Mouse (Mus musculus) midbrain, embryonic 16.5 days (tissue): Measurements from ENCODE around the gene Napa. TPM values are rescaled to one million over a fixed set of nuclear protein-coding genes. Genes with fewer than 3 reads are reported as not detected.

Experiments
- ATAC-seq: fragments of 200-750 bp; cut with Nextera tagmentation; 2 replicates; pipeline ENCODE4 v1.8.0; 2017; ENCODE audit warnings: moderate TSS enrichment
- H3K27ac ChIP-seq: fragments of 300-500 bp; sonication (generic); 2 replicates; pipeline ENCODE4 v1.5.1; 2014; ENCODE audit warnings: mild to moderate bottlenecking, low read length, mixed read lengths
- H3K27me3 ChIP-seq: fragments of 300-500 bp; sonication (generic); 2 replicates; pipeline ENCODE4 v1.6.1; 2014; ENCODE audit warnings: low read depth, low read length, mixed read lengths; ENCODE audit not compliant: control insufficient read depth, insufficient read depth
- H3K36me3 ChIP-seq: fragments of 300-500 bp; sonication (generic); 2 replicates; pipeline ENCODE4 v1.6.1; 2014; ENCODE audit warnings: mild to moderate bottlenecking, low read length, moderate library complexity, mixed read lengths; ENCODE audit not compliant: control insufficient read depth, insufficient read depth
- H3K4me1 ChIP-seq: fragments of 300-500 bp; sonication (generic); 2 replicates; pipeline ENCODE4 v1.6.1; 2014; ENCODE audit warnings: mild to moderate bottlenecking, low read length, mixed read lengths; ENCODE audit not compliant: control insufficient read depth, insufficient read depth
- H3K4me2 ChIP-seq: fragments of 300-500 bp; sonication (generic); 2 replicates; pipeline ENCODE4 v1.6.1; 2014; ENCODE audit warnings: mild to moderate bottlenecking, low read length, mixed read lengths
- H3K4me3 ChIP-seq: fragments of 300-500 bp; sonication (generic); 2 replicates; pipeline ENCODE4 v1.5.1; 2014; ENCODE audit warnings: low read depth, mild to moderate bottlenecking, low read length, moderate library complexity, mixed read lengths
- H3K9ac ChIP-seq: fragments of 300-500 bp; sonication (generic); 2 replicates; pipeline ENCODE4 v1.6.1; 2014; ENCODE audit warnings: low read depth, low read length, mixed read lengths
- H3K9me3 ChIP-seq: fragments of 300-500 bp; sonication (generic); replicated peaks from 2 replicates; pipeline ENCODE4 v1.6.1; 2014; ENCODE audit warnings: mild to moderate bottlenecking, low read length, mixed read lengths; ENCODE audit not compliant: control insufficient read depth, poor library complexity, severe bottlenecking
- whole genome bisulfite sequencing: fragments of 180-500 bp; shearing (Covaris S2); extraction: QIAGEN DNeasy Blood & Tissue Kit; methylation state at CpG from one replicate; pipeline ENCODE4 v1.1.7; 2014; 5-methylcytosine and 5-hydroxymethylcytosine counted together
- polyA plus RNA-seq: library from polyadenylated mRNA; unstranded; fragments of >200 nt; fragmentation: Nextera tagmentation; extraction: Ambion mirVana; gene quantifications from 2 replicates; pipeline ENCODE4 v1.2.1, GENCODE M21; 2015

The Napa gene
- polyA plus RNA-seq, 1 experiment from 2014 or later, result 245 TPM

DNA sequence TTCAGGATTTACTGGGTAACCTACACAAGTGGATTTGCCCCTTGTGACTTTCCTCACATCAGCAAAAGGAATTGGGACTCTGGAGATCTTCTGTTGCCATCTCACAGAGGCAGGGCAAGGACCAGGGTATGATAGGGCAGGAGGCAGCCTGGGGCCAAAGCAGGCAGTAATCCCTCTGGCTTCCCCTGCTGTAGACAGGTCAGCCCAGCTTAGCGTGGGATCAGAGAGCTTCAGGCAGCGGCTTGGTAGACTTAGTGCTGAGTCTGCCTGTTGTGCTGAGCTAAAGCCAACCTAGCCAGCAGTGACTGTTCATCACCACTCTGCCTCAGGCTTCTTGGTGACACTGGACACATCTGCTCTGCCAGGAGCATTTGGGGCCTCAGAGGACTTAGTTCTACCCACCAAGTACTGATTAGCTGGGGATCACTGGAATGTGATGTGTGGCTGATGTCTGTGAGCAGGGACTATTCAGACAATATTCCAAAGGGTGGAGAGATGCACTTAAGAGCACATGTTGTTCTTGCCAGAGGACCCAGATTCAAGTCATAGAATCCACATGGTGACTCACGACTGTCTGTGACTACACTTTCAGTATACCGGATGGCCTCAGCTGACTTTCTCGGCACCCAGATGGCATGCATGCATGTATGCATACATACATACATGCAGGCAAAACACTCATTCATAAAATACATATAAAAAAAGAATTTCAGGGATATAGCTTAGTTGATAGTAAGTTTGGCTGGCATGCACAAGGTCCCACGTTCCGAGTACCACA, 6.5 kb downstream of the Napa start:
- H3K9me3 ChIP-seq, result no peaks in the 10 kb centered on the region
- no peak overlapping the region for H3K4me2 ChIP-seq
- H3K9ac ChIP-seq, result no peak overlapping the region
- peaks cover 19% of the 10 kb centered on the region for H3K36me3 ChIP-seq
- no peak for ATAC-seq
- H3K4me3 ChIP-seq, result no peak overlapping the region
- H3K27ac ChIP-seq, result no peak overlapping the region
- peaks cover 9% of the 10 kb centered on the region for H3K4me1 ChIP-seq
- H3K27me3 ChIP-seq, result no peaks in the 10 kb centered on the region
- WGBS, result 85% methylated on average over 7 of the region's 7 CpGs

DNA sequence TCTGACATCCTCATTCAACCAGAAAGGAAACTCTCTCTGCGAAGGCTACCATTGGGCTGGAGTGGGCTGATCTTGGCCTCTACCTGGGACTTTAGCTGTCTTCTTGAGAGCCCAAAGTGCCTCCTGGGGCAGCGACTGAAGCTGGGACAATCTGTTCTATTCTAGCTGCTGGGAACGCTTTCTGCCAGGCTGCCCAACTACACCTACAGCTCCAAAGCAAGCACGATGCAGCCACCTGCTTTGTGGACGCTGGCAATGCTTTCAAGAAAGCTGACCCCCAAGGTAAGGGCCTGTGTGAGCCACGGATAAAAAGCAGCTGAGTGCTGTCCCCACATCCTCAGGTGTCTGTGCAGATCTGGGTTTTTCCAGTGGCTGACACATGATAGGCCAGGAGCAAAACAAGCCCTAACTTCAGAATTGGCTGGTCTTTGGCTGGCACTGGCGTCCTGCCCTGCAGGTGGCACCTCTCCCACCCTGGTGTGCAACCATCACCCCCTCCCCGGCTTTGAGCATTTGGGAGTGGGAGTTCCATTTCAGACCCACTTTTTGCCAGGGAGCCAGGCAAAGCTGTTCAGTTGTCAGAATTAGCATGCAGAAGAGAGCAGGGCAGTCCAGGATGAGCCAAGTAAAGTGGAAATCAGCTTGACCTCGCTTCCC, 10.8 kb downstream of the Napa start:
- H3K27ac ChIP-seq, result no peak overlapping the region
- peaks cover 27% of the 10 kb centered on the region for H3K36me3 ChIP-seq
- no peaks in the 10 kb centered on the region for H3K27me3 ChIP-seq
- no peak overlapping the region for H3K4me2 ChIP-seq
- WGBS, result 93% methylated on average over 9 of the region's 9 CpGs
- no peak overlapping the region for H3K4me3 ChIP-seq
- no peak overlapping the region for H3K9ac ChIP-seq
- no peaks in the 10 kb centered on the region for H3K9me3 ChIP-seq
- ATAC-seq, result no peak
- H3K4me1 ChIP-seq, result no peaks in the 10 kb centered on the region

DNA sequence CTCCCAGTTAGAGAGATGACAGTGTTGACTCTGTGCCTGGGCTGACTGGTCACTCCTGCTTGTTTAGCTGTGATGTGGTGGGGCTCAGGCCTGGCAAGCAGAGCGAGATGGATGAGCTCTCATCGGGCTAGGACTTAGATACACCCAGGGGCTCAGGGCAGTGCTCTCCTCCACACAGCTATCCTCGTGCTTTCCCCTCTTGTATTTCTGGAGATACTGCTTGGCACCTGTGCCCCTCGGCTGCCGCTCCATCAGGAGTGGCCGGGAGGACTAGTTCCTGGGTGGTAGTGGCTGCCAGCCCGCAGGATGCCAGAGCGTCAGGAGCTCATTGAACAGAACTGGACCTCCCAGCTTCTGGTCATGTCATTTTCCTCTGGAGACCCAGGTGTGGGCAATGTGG, 11.9 kb downstream of the Napa start:
- H3K4me3 ChIP-seq, result no peak overlapping the region
- no peak overlapping the region for H3K4me2 ChIP-seq
- H3K27ac ChIP-seq, result no peak overlapping the region
- no peak for ATAC-seq
- H3K36me3 ChIP-seq, result peaks cover 37% of the 10 kb centered on the region
- H3K9me3 ChIP-seq, result no peaks in the 10 kb centered on the region
- H3K27me3 ChIP-seq, result no peaks in the 10 kb centered on the region
- no peaks in the 10 kb centered on the region for H3K4me1 ChIP-seq
- 94% methylated on average over 8 of the region's 8 CpGs for WGBS
- no peak overlapping the region for H3K9ac ChIP-seq

DNA sequence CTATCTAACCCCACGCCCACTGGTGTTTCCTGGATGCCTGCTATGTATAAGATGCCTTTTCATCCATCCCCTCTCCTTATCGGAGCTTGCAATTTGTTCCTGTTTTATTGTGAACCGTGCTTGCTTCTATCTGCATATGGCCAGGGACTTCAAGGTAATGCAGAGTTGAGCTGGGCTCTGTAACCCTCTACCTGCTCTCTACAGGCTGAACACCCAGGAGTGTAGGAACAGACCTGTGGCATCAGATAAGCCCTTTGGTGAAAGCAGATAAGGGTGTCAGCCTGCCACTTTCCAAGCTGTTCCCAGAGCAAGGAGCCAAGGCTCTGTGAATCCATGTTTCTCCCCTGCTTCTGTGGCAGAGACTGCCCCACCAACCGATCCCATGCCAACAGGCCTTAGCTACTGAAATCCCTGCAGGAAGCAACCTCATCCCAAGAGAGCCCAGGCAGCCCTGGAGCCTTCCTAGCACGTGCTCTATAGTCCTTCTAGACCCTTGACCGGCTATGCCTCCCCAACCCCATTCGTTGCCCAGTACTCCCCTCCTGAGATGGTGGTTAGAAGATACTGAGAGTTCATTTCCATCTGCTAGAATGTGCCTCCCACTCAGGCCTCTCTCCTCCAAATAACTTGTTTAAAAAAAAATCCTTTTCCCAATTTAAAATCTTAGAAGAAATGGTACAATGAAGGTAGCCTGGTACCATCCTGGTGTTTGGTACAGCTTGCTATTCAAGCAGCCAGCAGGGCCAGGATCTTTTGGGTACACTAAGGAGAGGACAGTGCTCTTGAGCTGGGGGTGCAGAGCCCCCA, 13.2 kb downstream of the Napa start:
- H3K9ac ChIP-seq, result no peak overlapping the region
- ATAC-seq, result no peak
- H3K36me3 ChIP-seq, result peaks cover 45% of the 10 kb centered on the region
- H3K27me3 ChIP-seq, result no peaks in the 10 kb centered on the region
- no peak overlapping the region for H3K4me3 ChIP-seq
- 94% methylated on average over 7 of the region's 7 CpGs for WGBS
- H3K4me1 ChIP-seq, result no peaks in the 10 kb centered on the region
- no peak overlapping the region for H3K27ac ChIP-seq
- no peaks in the 10 kb centered on the region for H3K9me3 ChIP-seq
- H3K4me2 ChIP-seq, result no peak overlapping the region

DNA sequence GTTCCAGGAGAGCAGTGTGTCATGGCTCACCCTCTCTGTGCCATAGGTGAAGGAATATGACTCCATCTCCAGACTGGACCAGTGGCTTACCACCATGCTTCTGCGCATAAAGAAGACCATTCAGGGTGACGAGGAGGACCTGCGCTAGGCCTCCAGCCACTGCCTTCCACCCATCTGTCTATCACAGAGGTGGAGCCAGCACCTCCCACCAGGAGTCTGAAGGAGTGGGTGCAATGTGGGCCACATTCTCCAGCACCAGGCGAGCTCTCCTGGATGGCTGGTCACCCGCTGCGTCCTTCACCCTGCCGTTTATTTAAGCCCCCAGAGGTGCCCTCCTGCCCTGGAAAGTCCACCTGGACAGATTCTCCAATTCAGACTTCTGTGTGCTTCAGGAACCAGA, 18.2 kb downstream of the Napa start:
- 98% methylated on average over 7 of the region's 7 CpGs for WGBS
- no peak overlapping the region for H3K27ac ChIP-seq
- no peaks in the 10 kb centered on the region for H3K9me3 ChIP-seq
- peaks cover 30% of the 10 kb centered on the region for H3K36me3 ChIP-seq
- H3K27me3 ChIP-seq, result no peaks in the 10 kb centered on the region
- ATAC-seq, result no peak
- no peak overlapping the region for H3K9ac ChIP-seq
- H3K4me2 ChIP-seq, result no peak overlapping the region
- H3K4me3 ChIP-seq, result no peak overlapping the region
- H3K4me1 ChIP-seq, result peaks cover 11% of the 10 kb centered on the region

DNA sequence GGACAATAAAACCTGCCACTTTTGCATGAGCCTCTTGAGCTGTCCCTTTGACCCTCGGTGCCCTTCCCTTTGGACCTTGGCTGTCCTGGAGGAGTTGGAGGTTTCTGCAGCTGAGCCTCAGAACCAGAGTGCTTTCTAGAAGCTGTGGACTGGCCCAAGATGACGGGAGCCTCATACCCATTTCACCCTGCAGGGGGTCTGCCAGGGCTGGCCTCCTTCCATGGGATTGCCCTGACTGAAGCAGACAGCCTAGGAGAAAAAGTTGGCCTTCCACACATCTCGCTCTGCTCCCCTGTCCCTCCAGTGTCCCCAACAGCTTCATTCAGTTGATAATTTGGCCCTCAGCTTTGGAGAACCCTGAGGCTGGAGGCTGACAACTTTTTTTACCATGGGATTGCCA, 18.8 kb downstream of the Napa start:
- Histone ChIP-seq H3K4me2 (no peak overlapping the region), H3K9ac (no peak overlapping the region), H3K27me3 (no peaks in the 10 kb centered on the region), H3K4me3 (no peak overlapping the region), H3K27ac (no peak overlapping the region), H3K4me1 (peaks cover 11% of the 10 kb centered on the region), H3K9me3 (no peaks in the 10 kb centered on the region), H3K36me3 (peaks cover 30% of the 10 kb centered on the region)
- ATAC-seq, result no peak
- 93% methylated on average over 3 of the region's 3 CpGs for WGBS

DNA sequence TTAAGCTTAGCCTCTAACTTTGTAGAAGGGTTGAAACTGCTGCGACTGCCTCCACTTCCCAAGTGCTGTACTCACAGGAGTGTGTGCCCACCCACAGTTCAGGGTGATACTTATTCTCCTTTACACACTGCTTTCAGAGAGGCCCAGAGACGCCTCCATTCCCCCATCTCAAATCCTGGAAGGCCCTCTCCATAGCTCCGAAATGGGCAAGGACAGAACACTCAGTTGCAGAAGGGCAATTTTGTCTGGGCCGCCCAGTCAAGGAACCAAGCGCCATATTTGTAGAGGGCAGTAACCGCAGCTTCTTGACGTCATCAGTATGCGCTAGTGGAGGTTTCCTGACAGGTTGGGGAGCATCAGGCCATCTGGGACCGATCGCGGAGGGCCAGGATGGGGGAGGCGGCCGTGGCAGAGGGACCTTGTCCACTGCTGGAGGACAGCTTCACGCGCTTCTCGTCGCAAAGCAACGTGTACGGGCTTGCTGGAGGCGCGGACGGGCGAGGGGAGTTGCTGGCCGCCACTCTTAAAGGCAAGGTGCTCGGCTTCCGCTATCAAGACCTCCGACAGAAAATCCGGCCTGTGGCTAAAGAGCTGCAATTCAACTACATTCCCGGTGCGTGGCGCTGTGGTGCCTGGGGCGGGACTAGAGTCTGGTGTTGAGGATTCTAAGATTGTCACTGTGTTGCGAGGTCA, 21.5 kb downstream of the Napa start, which contains the start of gene Kptn:
TSS of gene Kptn (plus strand) at position 327 of the 693 bp plus-strand sequence.
- Histone ChIP-seq H3K27me3 (no peaks in the 10 kb centered on the region), H3K4me2 (peak within 1 kb of the TSS; percentile 71), H3K9me3 (no peaks in the 10 kb centered on the region), H3K36me3 (peaks cover 18% of the 10 kb centered on the region), H3K4me3 (peak within 1 kb of the TSS; percentile 60), H3K27ac (peak within 1 kb of the TSS; percentile 95), H3K9ac (peak within 1 kb of the TSS; percentile 89), H3K4me1 (peaks cover 11% of the 10 kb centered on the region)
- peak; percentile 78 for ATAC-seq
- under 1% methylated on average over 33 of the region's 33 CpGs for WGBS

DNA sequence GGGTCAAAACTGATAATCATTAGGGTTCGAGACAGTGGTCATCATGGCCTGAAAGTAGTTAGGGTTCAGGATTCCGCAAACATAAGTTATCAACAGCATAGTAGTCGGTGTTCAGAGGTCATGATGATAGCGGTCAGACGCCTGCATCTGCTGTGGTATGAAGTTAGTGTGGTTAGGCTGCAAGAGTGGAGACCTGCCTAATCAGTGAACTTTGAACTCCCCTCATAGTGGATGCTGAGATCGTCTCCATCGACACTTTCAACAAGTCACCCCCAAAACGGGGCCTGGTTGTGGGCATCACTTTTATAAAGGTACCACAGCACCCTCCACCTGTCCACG, 22.0 kb downstream of the Napa start:
- Histone ChIP-seq H3K4me2 (peak overlapping the region; percentile 56), H3K4me1 (peaks cover 11% of the 10 kb centered on the region), H3K27ac (peak overlapping the region; percentile 95; the same call in 1 of the 2 replicates), H3K9ac (peak overlapping the region; percentile 89), H3K9me3 (no peaks in the 10 kb centered on the region), H3K36me3 (peaks cover 14% of the 10 kb centered on the region), H3K4me3 (peak overlapping the region; percentile 60), H3K27me3 (no peaks in the 10 kb centered on the region)
- 47% methylated on average over 9 of the region's 9 CpGs for WGBS
- ATAC-seq, result peak; percentile 18
